Mouse (Mus musculus) thymus, postnatal 14 days (tissue): ENCODE measurements around the gene Sox18.

Source experiments
- DNase-seq: peaks from one replicate; pipeline ENCODE4 v3.0.0; 2021

The Sox18 gene

DNA sequence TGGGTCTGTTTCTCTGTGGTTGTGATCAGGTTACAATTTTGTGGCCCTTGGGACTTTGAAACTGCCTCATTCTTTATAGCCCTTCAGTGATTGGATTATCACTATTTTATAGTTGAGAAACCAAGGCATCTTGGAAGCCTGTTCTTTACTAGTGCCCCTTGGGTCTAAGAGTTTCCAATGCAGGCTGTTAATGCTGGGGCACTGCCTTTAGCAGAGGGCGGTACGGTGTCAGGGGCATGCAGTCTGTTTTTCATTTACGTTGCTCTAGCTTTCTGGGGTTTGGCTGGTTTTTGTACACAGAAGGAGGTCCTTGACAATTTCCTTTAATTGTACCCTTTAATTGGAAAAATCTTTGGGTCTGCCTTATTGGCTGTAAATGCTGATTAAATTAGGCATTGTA is 25.8 kb downstream of the Sox18 start:
- no peak for DNase-seq

DNA sequence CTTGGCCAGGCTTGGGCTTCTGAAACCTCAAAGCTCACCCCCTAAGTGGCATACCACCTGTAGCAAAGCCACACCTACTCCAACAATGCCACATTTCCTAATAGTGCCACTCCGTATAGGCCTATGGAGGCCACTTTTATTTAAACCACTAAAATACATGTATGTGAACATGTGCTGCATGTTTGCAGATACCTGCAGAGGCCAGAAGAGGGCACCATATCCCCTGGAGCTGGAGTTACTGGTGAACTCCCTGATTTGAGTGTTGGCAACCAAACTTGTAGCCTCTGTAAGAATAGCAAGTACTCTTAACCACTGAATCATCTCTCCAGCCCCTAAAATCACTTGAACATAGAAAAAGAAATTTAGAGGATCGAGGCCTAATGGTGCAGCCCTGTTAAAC is 27.1 kb downstream of the Sox18 start:
- peak; percentile 62 for DNase-seq

DNA sequence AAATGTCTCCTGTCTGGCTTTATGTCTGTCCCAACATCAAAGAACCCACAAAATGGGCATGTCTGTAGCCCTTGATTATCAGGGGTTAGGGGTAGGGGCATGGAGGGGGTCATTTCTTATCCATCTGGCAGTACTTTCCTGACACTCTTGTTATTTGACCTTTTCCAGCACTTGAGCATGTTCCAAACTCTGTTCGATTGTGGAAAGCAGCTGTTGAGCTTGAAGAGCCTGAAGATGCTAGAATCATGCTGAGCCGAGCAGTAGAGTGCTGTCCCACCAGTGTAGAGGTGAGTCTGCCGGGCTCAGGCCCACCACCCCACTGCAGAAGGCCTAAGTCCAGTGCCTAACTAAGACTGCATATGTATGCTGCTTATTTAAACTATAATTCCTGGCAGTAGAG is 35.6 kb downstream of the Sox18 start:
- DNase-seq, result no peak

DNA sequence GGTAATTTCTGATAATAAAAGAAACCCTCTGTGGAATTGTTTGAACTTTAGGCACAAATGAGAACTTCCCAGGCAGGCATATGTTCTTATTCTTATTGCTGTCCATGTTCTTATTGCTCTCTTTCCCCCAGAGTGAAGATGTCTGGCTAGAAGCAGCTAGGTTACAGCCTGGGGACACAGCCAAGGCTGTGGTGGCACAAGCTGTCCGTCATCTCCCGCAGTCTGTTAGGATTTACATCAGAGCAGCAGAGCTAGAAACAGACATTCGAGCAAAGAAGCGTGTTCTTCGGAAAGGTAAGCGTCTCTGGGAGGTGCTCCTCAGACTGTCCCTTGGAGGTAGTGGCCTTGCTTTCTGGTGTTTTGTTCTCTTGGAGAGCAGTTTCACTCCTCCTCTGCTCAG is 38.8 kb downstream of the Sox18 start:
- no peak for DNase-seq

DNA sequence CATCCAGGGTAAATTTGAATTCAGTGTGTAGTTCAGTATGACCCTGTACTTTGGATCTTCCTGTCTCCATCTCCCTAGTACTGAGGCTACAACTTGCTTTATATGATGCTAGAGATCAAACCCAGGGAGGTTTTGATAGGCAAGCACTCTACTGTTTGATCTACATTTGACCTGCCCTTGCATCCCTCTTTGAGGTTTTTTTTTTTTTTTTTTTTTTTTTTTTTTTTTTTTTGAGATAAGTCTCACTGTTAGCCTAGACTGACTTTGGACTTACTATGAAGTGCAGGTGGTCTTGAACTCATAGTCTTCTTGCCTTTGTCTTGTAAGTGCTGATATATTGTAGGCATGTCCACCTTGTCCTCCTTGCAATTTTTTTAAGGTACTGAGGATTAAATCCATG is 43.0 kb downstream of the Sox18 start:
- no peak for DNase-seq

DNA sequence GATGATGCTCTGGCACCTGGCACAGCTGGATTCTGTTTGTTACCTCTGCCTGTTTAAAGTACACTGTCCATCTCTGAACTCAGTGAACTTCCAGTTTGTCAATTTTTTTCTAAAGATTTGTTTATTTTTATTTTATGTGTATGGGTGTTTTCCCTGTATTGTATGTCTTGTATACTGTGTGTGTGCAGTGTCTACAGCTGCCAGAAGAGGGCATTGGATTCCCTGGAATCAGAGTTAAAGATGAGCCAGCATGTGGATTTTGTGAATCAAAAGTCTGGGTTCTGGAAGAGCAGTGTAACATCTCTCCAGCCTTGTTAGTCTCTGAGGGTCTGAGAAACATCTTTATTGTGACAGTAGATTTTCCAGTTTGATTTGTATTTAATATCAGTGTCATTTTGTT is 48.0 kb downstream of the Sox18 start:
- peak; percentile 27 for DNase-seq
